Mouse (Mus musculus) large intestine, adult 2 months (tissue): ENCODE measurements around the gene Map2k1. TPM values are rescaled to one million over a fixed set of nuclear protein-coding genes. Genes with fewer than 3 reads are reported as not detected.
"Not testable (repeated sequence)": the region's sequence is repeated elsewhere in the genome, so short reads cannot be mapped to it uniquely, and the experiment has no call there.

Experiments
- DNase-seq: peaks from one replicate; pipeline ENCODE4 v3.0.0-alpha.2; 2012; ENCODE audit warnings: low read depth, low spot score
- WGBS: fragments of 180-500 bp; shearing (Covaris S2); methylation state at CpG from one replicate; pipeline ENCODE4 v1.1.7; 2018; 5-methylcytosine and 5-hydroxymethylcytosine counted together
- polyA plus RNA-seq: library from polyadenylated mRNA; depleted of rRNA; stranded (reverse); fragments of >200 nt; gene quantifications from 2 replicates; pipeline ENCODE4 v1.2.3, GENCODE M21; 2012; rRNA removed

Gene Map2k1
- polyA plus RNA-seq, 1 experiment, result 57.1 TPM

GRCm38 (mm10) chr9:64172816-64173665 is 80.4 kb downstream of the Map2k1 start, which contains the start of the genes Zwilch and Rpl4:
TSS of gene Zwilch (minus strand) at chr9:64173104.
TSS of gene Rpl4 (plus strand) at chr9:64173375.
- WGBS, result under 1% methylated on average over 42 of the region's 42 CpGs
- peak; percentile 48 for DNase-seq

DNA sequence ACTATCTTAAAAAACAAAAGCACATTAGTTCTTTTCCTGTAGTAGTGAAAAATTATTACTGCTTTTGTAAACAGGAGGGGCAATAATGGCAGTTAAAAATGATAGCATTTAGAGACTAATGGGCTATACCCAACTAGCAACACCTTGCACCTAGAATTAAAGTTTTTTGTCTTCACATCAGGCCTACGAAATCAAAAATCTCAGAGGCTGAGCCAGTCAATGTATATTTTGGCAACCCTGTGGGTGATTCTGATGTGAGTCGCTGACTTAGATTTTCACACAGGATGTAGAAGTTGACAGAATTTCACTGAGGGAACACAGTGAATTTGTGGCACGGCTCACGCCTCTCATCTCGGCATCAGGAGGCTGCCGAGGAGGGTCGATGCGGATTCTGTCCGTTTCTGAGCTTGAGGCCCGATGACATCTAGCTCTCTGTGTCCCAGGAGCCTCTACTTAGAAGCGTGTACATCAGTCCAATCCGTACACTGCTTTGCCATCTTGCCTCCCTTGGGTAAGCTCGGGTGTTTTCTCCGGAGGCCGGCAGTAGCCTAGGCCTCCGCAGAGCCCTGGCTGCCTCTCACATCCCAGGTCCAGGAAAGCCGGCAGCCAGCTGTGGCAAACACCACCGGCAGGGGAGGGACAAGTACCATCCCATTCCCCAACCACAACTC is 81.2 kb downstream of the Map2k1 start:
- 2% methylated on average over 18 of the region's 18 CpGs for WGBS

GRCm38 (mm10) chr9:64169967-64170366 is 83.5 kb downstream of the Map2k1 start:
- WGBS, result 63% methylated on average over 3 of the region's 3 CpGs

More for the DNA sequence above, 81.2 kb downstream of the Map2k1 start:
- no peak for DNase-seq

DNA sequence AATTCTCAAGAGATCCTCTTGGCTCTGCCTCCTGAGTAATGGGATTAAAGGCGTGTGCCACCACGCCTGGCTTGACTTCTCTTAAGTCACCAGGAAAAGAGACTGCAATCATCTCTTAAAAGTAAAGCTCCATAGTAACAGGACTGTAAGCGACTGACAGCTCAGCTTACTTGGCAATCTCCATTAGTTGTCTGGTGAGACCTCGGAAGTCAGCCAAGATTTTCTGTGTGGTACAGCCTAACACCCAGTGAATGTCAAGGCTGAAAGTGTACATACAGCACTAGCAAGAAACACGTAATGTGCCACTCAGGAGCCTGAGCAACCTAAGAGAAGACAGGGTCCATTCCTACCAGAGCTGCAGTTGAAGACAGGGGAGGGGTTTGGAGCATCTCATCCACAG is 93.0 kb downstream of the Map2k1 start:
- DNase-seq, result no peak
- WGBS, result 79% methylated on average over 5 of the region's 5 CpGs

More at GRCm38 (mm10) chr9:64169967-64170366, 83.5 kb downstream of the Map2k1 start:
- DNase-seq, result not testable (repeated sequence)

- no peak for DNase-seq
- WGBS, result 53% methylated on average over 1 of the region's 1 CpGs
Observed at GRCm38 (mm10) chr9:64156641-64157040, 96.8 kb downstream of the Map2k1 start.

- WGBS, result 81% methylated on average over 9 of the region's 9 CpGs
- no peak for DNase-seq
Observed at GRCm38 (mm10) chr9:64139879-64140278, 113.6 kb downstream of the Map2k1 start.

- 3% methylated on average over 6 of the region's 6 CpGs for WGBS
- DNase-seq, result not testable (repeated sequence)
Observed at GRCm38 (mm10) chr9:64138896-64139295, 114.5 kb downstream of the Map2k1 start.

Other genes starting within 250 kb of the Map2k1 start
- gene Smad6, start 231.6 kb downstream of the Map2k1 start, polyA plus RNA-seq, result 14.6 and 21.9 TPM in 2 replicates
- 1.2 and 1.4 TPM in 2 replicates for gene Lctl, start 136.5 kb downstream of the Map2k1 start, polyA plus RNA-seq
- 3.2 and 7.8 TPM in 2 replicates for gene Zwilch, start 80.5 kb downstream of the Map2k1 start, polyA plus RNA-seq
- 479 and 572 TPM in 2 replicates for gene Rpl4, start 80.3 kb downstream of the Map2k1 start, polyA plus RNA-seq
- 18.0 and 22.7 TPM in 2 replicates for gene Snapc5, start 74.4 kb downstream of the Map2k1 start, polyA plus RNA-seq
- gene Uchl4, start 18.4 kb downstream of the Map2k1 start, polyA plus RNA-seq, result 0.12 and 0.31 TPM in 2 replicates
- gene Tipin, start 27.9 kb upstream of the Map2k1 start, polyA plus RNA-seq, result 5.5 and 7.1 TPM in 2 replicates
- 5.7 and 7.5 TPM in 2 replicates for gene Dis3l, start 87.7 kb upstream of the Map2k1 start, polyA plus RNA-seq
- gene Megf11, start 132.0 kb upstream of the Map2k1 start, polyA plus RNA-seq, result 0.14 and 0.15 TPM in 2 replicates